Mouse (Mus musculus) yolk sac, embryonic 10.5 days (tissue): ENCODE measurements around the gene Galns.

Source experiments
- DNase-seq: peaks from one replicate; pipeline ENCODE4 v3.0.0-alpha.2; 2017; ENCODE audit warnings: low spot score

Galns gene

GRCm38 (mm10) chr8:122566766-122567165 is 44.5 kb downstream of the Galns start:
- no peak for DNase-seq

DNA sequence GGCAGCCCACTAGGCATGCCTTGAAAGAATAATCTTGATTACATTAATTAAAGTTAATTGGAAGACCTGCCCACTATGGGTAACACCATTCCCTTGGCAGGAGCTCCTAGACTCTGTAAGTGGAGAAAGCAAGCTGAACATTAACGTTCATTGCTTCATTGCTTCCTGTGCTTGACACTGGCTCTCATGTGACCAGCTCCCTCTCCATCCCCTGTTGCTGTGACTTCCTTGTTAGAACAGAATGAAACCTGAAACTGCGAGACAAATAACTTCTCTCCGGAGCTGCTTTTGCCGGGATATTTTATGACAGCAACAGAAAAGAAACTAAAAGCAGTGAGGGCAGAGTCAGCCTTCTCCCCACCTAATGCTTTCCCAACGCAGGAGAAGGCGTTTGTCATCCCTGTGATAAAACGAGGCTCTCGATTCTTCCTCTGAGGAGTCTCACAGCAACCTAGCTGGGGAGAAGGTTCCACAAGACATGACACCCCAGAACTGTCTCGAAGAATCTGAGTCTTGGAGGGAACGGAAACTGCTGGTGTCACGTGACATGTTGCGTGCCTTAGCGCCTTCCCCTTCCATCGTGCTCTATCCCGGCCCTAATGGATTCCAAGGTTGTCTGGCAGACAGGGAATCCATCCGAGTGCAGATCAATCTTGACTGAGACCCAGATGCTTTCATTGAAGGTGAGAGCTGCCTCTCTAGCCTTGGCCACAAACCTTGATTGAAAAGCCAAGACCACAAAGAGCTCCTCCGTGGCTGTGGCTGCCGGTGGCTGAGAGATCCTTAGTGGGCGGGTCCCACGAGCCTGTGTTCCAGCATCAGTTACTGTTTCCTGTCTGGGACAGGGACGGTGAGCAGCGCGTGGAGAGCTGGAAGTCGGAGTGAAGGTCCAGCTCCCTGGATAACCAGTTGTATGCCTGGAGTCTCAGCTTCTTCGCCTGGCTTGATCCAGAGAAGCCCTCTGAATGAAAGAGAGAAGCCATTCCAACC is 46.6 kb downstream of the Galns start:
- DNase-seq, result no peak

DNA sequence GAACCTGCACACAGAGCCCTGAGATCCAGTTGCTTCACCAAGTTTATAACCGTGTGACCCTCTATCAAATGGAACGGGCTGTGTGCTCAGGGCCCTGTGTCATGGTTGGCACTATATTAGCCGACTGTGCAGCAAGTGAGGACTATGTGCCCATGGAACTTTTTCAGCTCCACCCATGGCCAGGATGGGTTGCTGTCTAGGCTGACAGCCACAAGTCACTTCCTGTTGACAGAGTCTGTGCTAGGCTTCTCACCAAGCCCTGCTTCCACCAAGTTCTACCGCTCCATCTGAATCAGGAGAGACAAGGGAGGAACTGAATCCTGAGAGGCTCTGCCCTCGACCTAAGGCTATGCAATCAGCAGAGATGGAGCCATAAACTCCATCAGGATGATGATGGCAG is 50.1 kb downstream of the Galns start:
- DNase-seq, result no peak

- peak; percentile 84 for DNase-seq
These were observed 52.5 kb downstream of the Galns start for GRCm38 (mm10) chr8:122558671-122559349.

DNA sequence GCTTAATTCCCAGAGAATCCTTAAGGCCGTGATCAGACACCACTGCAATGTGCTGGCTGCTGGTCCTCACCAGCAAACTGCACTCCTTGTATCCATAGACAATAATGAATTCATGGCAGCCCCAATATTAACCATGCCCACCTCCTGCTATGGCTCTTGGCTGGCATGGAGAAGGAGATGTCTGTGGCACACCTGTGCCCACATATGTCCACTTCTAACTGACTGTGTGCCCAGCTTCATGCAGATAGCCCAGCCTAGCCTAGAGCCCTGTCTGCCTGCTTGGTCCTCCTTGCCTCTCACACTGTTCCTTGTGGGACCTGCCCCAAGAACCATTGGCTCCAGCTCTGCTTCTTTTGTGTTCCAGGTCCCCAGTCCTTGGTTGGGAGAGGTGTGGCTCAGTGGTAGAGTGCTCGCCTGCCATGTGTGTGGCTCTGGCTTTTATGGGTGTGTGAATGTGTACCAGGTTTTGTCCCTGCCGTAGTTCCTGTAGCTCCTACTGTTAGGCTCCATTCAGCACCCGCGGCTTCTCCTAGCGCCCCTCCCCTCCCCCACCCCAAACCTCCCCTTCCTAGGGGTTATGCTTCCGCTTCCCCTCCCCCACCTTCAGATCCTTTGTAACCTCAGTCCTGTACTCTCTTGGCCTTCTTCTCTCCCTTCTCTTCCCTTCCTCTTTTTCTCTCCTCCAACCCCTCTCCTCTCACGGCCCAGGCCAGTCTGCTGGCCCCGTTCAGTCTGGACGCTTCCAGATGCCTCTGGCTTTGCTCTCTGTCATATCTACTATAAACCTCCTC is 53.8 kb downstream of the Galns start:
- DNase-seq, result no peak

GRCm38 (mm10) chr8:122556030-122557009 is 54.9 kb downstream of the Galns start:
- no peak for DNase-seq

DNA sequence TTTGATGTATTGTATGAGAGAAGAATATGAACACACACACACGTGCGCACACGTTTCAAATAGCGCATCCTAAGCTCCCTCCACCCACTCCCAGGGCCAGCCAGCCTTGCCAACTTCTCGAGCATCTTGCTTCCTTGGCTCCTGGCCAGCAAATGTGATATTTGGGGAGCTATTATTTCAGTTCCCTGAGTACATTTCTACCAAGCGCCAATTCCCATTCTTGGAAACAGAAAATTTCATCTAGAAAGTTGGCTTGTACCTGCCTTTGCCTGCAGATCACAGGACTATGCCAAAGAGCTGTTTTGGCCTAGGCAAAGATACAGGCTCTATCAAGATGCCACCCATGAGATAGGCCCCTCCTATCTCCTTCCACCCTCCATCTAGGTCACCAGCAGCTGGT is 56.5 kb downstream of the Galns start:
- DNase-seq, result no peak

DNA sequence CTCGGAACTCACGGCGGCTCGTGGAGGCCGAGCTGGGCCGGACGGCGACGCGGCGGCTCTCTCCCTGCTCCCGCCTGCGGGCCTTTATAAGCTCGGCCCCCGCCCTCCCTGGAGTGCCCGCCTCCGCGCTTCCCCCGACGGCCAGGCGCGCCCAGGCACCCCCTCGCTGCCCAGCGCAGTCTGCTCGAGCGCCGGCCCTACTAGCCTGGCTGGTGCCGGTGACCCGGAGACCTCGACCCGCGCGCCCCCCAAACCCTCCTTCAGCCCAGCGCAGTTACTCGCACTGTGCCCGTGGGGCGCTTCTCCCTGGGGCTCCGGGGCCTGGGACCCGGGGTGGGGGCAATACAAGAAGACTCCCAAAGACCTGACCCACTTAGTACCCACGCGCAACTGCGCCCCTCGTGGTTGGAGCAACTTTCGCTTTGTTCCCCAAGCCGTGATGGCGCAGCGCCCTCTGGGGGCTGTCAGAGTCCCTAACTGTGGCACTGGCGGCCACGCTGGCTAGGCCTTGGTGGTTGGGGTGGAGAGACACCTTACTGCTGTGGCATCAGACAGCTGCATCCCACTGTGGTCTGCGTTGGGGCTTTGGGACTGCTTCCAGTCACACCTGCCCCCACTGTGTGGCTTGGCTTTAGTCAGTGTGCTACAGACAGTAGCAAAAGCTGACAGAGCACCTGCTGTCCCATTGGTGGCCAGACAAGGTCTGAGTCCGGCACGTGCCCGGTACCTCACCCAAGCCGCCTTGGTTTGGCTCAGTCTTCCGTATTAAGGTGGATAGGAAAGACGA is 59.8 kb downstream of the Galns start, which contains the start of gene Piezo1:
Piezo1 (minus strand) TSS at position 65 of the 787 bp plus-strand sequence.
- peak; percentile 87 for DNase-seq

DNA sequence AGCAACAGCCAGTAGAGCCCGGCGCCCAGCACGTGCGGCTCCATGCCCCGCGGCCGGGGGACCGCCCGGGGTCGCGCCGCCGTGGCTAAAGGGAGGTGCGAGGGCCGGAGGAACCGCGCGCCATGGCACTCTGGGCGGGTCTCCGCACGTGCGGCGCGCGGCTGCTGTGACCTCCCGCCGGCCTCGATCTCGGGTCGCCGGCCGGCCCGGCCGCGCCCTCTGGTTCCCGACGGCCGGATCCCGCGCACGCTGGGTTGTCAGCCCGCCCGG is 60.3 kb downstream of the Galns start:
- no peak for DNase-seq

GRCm38 (mm10) chr8:122550234-122550994 is 60.8 kb downstream of the Galns start:
- DNase-seq, result no peak

GRCm38 (mm10) chr8:122548891-122549439 is 62.3 kb downstream of the Galns start:
- no peak for DNase-seq

- no peak for DNase-seq
These were observed 62.9 kb downstream of the Galns start for GRCm38 (mm10) chr8:122548331-122548730.

DNA sequence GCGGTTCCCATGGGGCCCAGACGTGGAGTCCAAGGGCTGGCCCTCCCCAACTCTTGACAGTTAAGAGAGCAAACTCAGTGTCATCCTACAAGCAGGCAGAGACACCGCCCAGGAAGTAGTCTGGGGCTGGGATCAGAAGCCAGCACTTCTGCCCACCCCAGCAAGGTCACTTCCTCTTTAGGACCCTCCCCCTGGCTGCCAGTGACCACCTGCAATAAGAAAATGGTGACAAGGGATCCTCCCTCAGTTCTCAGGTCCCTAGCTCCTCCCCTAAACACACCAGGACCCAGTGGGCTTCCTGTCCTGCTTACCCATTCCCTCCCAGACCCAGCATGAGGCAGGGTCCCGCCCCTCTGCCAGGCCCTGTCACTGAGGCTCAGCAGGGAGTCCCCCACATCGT is 63.4 kb downstream of the Galns start:
- peak; percentile 68 for DNase-seq

DNA sequence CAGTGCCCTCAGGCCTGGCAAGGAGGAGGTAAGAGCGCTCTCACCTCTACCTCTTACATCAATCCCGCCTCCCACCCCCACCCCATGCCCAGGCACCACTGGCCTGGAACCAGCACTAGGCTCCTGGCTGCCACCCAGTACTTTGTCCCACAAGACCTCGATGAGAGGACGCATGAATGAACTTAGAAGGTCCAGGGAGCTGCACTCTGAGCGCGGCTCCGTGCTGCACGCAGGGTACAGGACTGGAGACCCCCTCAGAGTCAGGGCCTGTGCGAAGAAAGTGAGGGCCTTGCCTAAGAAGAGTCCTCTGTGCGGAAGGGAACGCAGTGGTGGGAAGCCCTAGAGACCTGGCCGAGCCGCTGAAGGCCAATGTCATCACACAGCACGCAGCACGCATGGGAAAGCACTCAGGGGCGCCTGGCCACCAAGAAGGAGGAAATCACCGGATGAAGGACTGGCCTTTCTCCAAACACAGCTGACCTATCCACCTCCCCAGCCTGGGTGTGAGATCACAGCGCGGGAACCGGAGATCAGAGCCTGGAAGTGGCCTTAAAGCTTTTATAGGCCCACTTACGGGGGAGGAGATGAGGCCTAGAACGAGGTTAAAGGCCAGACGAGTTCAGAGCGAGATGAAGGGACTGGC is 64.3 kb downstream of the Galns start:
- no peak for DNase-seq

DNA sequence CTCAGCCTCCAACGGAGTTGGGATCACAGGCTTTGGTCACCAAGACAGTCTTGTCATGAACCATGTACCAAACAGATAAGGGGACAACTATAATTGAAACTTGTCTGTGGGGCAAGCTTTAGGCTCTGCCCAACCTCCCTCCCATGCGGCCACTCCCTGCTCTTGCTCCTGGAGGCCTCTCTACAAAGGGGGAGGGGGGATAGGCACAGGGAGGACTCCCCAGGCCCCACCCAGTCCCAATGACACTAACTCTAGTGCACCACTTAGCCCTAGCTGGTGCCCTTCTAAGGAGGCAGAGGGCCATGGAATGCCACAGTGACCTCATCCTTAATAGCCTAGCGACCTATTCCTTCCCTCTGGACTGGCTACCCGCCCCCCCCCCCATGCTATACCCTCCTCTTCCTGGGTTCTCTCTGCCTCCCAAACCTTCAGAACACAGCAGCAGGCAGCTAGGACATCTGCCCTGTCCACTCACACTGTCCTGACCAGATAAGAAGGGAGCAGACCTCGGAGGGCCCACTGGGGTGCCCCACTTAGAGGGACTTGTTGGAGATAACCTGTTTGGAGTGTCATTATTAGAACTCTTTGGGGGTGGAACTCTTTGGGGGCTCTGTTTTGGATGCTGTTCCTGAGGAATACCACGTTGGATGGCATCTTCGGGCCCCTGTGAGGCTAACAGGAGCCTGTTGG is 65.1 kb downstream of the Galns start:
- no peak for DNase-seq

- DNase-seq, result no peak
These were observed 67.1 kb downstream of the Galns start for GRCm38 (mm10) chr8:122544138-122544537.

DNA sequence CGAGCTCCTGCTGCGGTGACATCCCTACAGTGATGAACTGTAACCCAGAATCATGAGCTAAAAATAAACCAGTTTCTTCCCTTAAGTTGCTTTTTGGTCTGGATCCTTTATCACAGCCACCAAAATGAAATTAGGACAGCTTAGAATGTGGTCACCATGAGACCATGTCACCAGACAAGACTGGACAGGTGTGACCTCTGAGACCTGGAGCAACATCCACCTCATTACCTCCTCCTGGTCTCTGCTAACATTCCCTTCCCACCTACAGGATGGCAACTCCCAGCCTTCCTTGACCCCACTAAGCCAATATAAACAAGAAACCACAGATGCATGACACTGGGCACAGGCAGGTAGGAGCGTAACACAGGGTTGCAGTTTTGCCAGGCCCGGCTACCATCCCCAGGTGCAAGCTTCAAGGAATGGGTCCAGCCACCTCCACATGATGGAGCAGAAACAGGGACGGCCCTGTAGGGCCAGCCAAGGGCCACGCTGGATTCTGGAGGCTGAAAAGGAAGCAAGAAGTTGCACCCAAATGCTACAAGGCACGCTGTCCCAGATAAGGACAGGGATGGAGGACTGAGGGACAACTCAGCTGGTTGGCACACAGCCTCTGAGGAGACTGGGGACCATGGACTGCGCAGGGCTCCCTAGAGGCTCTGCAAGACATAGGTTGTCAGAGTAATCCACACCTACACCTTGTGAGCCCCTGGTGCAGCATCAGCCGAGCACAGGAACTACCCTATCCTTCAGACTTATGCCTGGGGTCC is 72.8 kb downstream of the Galns start:
- DNase-seq, result no peak

DNA sequence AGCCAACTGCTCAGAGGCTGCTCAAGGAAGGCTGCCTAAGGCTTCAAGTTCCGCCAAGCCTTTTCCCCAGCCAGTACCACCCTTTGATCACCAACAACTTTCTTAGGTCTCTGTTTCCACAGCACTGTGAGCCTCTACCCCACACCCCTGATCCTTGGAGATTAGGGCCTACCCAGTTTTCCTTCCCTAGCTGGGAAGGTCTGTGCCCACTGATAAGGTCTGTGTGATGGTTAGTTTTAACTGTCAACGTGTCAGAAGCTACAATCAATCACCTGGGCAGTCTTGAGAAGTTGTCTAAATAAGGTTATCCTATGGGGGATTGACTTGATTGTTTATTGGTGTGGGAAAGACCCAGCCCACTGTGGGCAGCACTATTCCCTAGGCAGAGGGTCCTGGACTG is 73.5 kb downstream of the Galns start:
- DNase-seq, result no peak
